Mouse (Mus musculus): ENCODE measurements around the gene 9430097D07Rik. TPM values are rescaled to one million over a fixed set of nuclear protein-coding genes. Genes with fewer than 3 reads are reported as not detected.

9430097D07Rik gene
- polyA plus RNA-seq, 1 experiment from 2014 or later, result 0.06 TPM

- 2% methylated on average over 14 of the region's 14 CpGs for WGBS (ENCODE audit: insufficient replicate concordance)
- peak overlapping the region; percentile 73 for H3K9ac ChIP-seq (ENCODE audit: low read depth, low read length)
- no peak for ATAC-seq (ENCODE audit: low read depth)
- no peaks in the 10 kb centered on the region for H3K36me3 ChIP-seq (ENCODE audit: control insufficient read depth, insufficient read depth)
- H3K4me2 ChIP-seq (ENCODE audit: low read depth, low read length), result peak overlapping the region; percentile 99
- peak overlapping the region; percentile 74 for H3K27ac ChIP-seq (ENCODE audit: low read length)
- H3K9me3 ChIP-seq (replicated peaks; ENCODE audit: control insufficient read depth, low read length), result no peaks in the 10 kb centered on the region
- peaks cover 29% of the 10 kb centered on the region for H3K4me1 ChIP-seq (ENCODE audit: control insufficient read depth, low read depth, low read length)
- H3K27me3 ChIP-seq (ENCODE audit: control insufficient read depth, insufficient read depth, low read depth, low read length), result peaks cover 42% of the 10 kb centered on the region
- peak overlapping the region; percentile 77 for H3K4me3 ChIP-seq (ENCODE audit: low read depth, low read length)
Observed at GRCm38 (mm10) chr2:32536086-32536633, 39.3 kb downstream of the 9430097D07Rik start.

- peak overlapping the region; percentile 85 for H3K27ac ChIP-seq (ENCODE audit: low read length)
Observed at GRCm38 (mm10) chr2:32535501-32535991, 39.9 kb downstream of the 9430097D07Rik start.

GRCm38 (mm10) chr2:32534733-32535471 lies 40.6 kb downstream of the 9430097D07Rik start, which contains the start of gene Fam102a:
TSS of gene Fam102a (plus strand) at chr2:32535332.
- ATAC-seq (ENCODE audit: low read depth), result peak; percentile 94
- Histone ChIP-seq H3K27me3 (ENCODE audit: control insufficient read depth, insufficient read depth, low read depth, low read length) (peaks cover 42% of the 10 kb centered on the region), H3K9ac (ENCODE audit: low read depth, low read length) (peak within 1 kb of the TSS; percentile 73), H3K4me1 (ENCODE audit: control insufficient read depth, low read depth, low read length) (peaks cover 29% of the 10 kb centered on the region), H3K4me3 (ENCODE audit: low read depth, low read length) (peak within 1 kb of the TSS; percentile 77), H3K27ac (ENCODE audit: low read length) (peak within 1 kb of the TSS; percentile 85), H3K36me3 (ENCODE audit: control insufficient read depth, insufficient read depth) (no peaks in the 10 kb centered on the region), H3K9me3 (replicated peaks; ENCODE audit: control insufficient read depth, low read length) (no peaks in the 10 kb centered on the region), H3K4me2 (ENCODE audit: low read depth, low read length) (peak within 1 kb of the TSS; percentile 99)
- WGBS (ENCODE audit: insufficient replicate concordance), result under 1% methylated on average over 66 of the region's 67 CpGs

More at GRCm38 (mm10) chr2:32535501-32535991, 39.9 kb downstream of the 9430097D07Rik start:
- Histone ChIP-seq H3K4me3 (ENCODE audit: low read depth, low read length) (peak overlapping the region; percentile 77), H3K9me3 (replicated peaks; ENCODE audit: control insufficient read depth, low read length) (no peaks in the 10 kb centered on the region), H3K36me3 (ENCODE audit: control insufficient read depth, insufficient read depth) (no peaks in the 10 kb centered on the region), H3K4me2 (ENCODE audit: low read depth, low read length) (peak overlapping the region; percentile 99), H3K27me3 (ENCODE audit: control insufficient read depth, insufficient read depth, low read depth, low read length) (peaks cover 42% of the 10 kb centered on the region), H3K9ac (ENCODE audit: low read depth, low read length) (peak overlapping the region; percentile 73), H3K4me1 (ENCODE audit: control insufficient read depth, low read depth, low read length) (peaks cover 29% of the 10 kb centered on the region)
- WGBS (ENCODE audit: insufficient replicate concordance), result under 1% methylated on average over 49 of the region's 56 CpGs
- peak; percentile 65 for ATAC-seq (ENCODE audit: low read depth)

- peak overlapping the region; percentile 99 for H3K4me2 ChIP-seq (ENCODE audit: low read depth, low read length)
- 11% methylated on average over 13 of the region's 13 CpGs for WGBS (ENCODE audit: insufficient replicate concordance)
- peak overlapping the region; percentile 6 for H3K27ac ChIP-seq (ENCODE audit: low read length)
- no peaks in the 10 kb centered on the region for H3K9me3 ChIP-seq (replicated peaks; ENCODE audit: control insufficient read depth, low read length)
- H3K4me3 ChIP-seq (ENCODE audit: low read depth, low read length), result peak overlapping the region; percentile 77
- H3K9ac ChIP-seq (ENCODE audit: low read depth, low read length), result peak overlapping the region; percentile 65
- peaks cover 42% of the 10 kb centered on the region for H3K27me3 ChIP-seq (ENCODE audit: control insufficient read depth, insufficient read depth, low read depth, low read length)
- ATAC-seq (ENCODE audit: low read depth), result no peak
- no peaks in the 10 kb centered on the region for H3K36me3 ChIP-seq (ENCODE audit: control insufficient read depth, insufficient read depth)
- H3K4me1 ChIP-seq (ENCODE audit: control insufficient read depth, low read depth, low read length), result peaks cover 29% of the 10 kb centered on the region
Observed at GRCm38 (mm10) chr2:32534061-32534732, 41.3 kb downstream of the 9430097D07Rik start.

GRCm38 (mm10) chr2:32533163-32533562 lies 42.3 kb downstream of the 9430097D07Rik start:
- no peak for ATAC-seq (ENCODE audit: low read depth)
- Histone ChIP-seq H3K9ac (ENCODE audit: low read depth, low read length) (no peak overlapping the region), H3K9me3 (replicated peaks; ENCODE audit: control insufficient read depth, low read length) (no peaks in the 10 kb centered on the region), H3K27ac (ENCODE audit: low read length) (no peak overlapping the region), H3K4me2 (ENCODE audit: low read depth, low read length) (no peak overlapping the region), H3K4me3 (ENCODE audit: low read depth, low read length) (no peak overlapping the region), H3K4me1 (ENCODE audit: control insufficient read depth, low read depth, low read length) (peaks cover 29% of the 10 kb centered on the region), H3K36me3 (ENCODE audit: control insufficient read depth, insufficient read depth) (no peaks in the 10 kb centered on the region), H3K27me3 (ENCODE audit: control insufficient read depth, insufficient read depth, low read depth, low read length) (peaks cover 32% of the 10 kb centered on the region)
- WGBS (ENCODE audit: insufficient replicate concordance), result 62% methylated on average over 2 of the region's 2 CpGs

- no peaks in the 10 kb centered on the region for H3K36me3 ChIP-seq (ENCODE audit: control insufficient read depth, insufficient read depth)
- H3K9ac ChIP-seq (ENCODE audit: low read depth, low read length), result no peak overlapping the region
- H3K4me2 ChIP-seq (ENCODE audit: low read depth, low read length), result no peak overlapping the region
- H3K4me1 ChIP-seq (ENCODE audit: control insufficient read depth, low read depth, low read length), result peaks cover 8% of the 10 kb centered on the region
- H3K9me3 ChIP-seq (replicated peaks; ENCODE audit: control insufficient read depth, low read length), result no peaks in the 10 kb centered on the region
- peaks cover 5% of the 10 kb centered on the region for H3K27me3 ChIP-seq (ENCODE audit: control insufficient read depth, insufficient read depth, low read depth, low read length)
- no peak overlapping the region for H3K4me3 ChIP-seq (ENCODE audit: low read depth, low read length)
- no peak for ATAC-seq (ENCODE audit: low read depth)
- 32% methylated on average over 2 of the region's 2 CpGs for WGBS (ENCODE audit: insufficient replicate concordance)
- no peak overlapping the region for H3K27ac ChIP-seq (ENCODE audit: low read length)
Observed at GRCm38 (mm10) chr2:32530479-32530878, 45.0 kb downstream of the 9430097D07Rik start.

GRCm38 (mm10) chr2:32528326-32528725 lies 47.2 kb downstream of the 9430097D07Rik start:
- Histone ChIP-seq H3K9ac (ENCODE audit: low read depth, low read length) (no peak overlapping the region), H3K4me2 (ENCODE audit: low read depth, low read length) (no peak overlapping the region), H3K27me3 (ENCODE audit: control insufficient read depth, insufficient read depth, low read depth, low read length) (peaks cover 2% of the 10 kb centered on the region; the same call in 1 of the 2 replicates), H3K4me3 (ENCODE audit: low read depth, low read length) (no peak overlapping the region), H3K36me3 (ENCODE audit: control insufficient read depth, insufficient read depth) (no peaks in the 10 kb centered on the region), H3K4me1 (ENCODE audit: control insufficient read depth, low read depth, low read length) (peaks cover 2% of the 10 kb centered on the region; the same call in 1 of the 2 replicates), H3K9me3 (replicated peaks; ENCODE audit: control insufficient read depth, low read length) (no peaks in the 10 kb centered on the region), H3K27ac (ENCODE audit: low read length) (no peak overlapping the region)
- 55% methylated on average over 1 of the region's 1 CpGs for WGBS (ENCODE audit: insufficient replicate concordance)
- no peak for ATAC-seq (ENCODE audit: low read depth)

GRCm38 (mm10) chr2:32527468-32527966 lies 48.0 kb downstream of the 9430097D07Rik start:
- H3K36me3 ChIP-seq (ENCODE audit: control insufficient read depth, insufficient read depth), result no peaks in the 10 kb centered on the region
- no peak overlapping the region for H3K4me3 ChIP-seq (ENCODE audit: low read depth, low read length)
- no peak overlapping the region for H3K4me2 ChIP-seq (ENCODE audit: low read depth, low read length)
- H3K4me1 ChIP-seq (ENCODE audit: control insufficient read depth, low read depth, low read length), result peaks cover 2% of the 10 kb centered on the region; the same call in 1 of the 2 replicates
- no peaks in the 10 kb centered on the region for H3K27me3 ChIP-seq (ENCODE audit: control insufficient read depth, insufficient read depth, low read depth, low read length)
- no peak overlapping the region for H3K9ac ChIP-seq (ENCODE audit: low read depth, low read length)
- H3K27ac ChIP-seq (ENCODE audit: low read length), result no peak overlapping the region
- 65% methylated on average over 14 of the region's 14 CpGs for WGBS (ENCODE audit: insufficient replicate concordance)
- 0 out of 2 replicates have a peak, but pooled peaks have one; percentile 12 for ATAC-seq (ENCODE audit: low read depth)
- H3K9me3 ChIP-seq (replicated peaks; ENCODE audit: control insufficient read depth, low read length), result no peaks in the 10 kb centered on the region

All from liver, embryonic 16.5 days (tissue).